Mouse (Mus musculus): ENCODE data around the gene Phf1.

DNA sequence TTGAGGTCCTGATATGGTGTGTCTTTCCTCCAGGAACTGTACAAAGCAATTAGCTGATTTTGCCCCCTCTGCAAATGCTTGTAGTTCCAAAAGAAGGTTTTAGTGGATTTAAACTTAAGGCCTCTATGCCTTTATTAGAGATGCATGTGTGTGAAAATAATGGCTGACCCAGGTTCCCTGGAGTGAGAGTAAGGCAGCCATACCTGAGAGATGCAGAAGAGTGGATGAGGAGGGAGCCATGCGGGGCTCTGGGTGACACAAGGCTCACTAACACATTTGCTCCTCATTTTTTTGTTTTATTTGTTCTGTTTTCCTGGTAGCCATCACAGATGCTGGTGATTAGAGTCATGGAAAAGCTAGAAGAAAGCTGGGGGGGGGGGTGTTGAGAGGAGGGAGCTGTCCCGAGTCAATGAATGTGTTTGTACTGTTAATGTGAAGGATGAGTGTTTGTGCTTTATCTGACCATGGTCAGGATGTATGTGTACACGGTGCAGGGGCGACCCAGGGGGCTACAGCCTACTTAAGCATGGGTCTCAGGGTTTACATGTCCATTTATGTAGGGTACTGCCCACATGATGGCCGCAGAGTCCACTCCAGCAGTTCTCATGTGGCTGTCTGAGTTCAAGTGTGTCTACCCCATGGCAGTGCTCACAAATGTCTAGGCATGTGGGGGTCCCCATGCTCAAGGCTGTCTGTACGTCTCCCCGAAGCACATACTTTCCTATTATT lies 17.9 kb downstream of the Phf1 start:
- TF ChIP-seq CTCF (IDR thresholded peaks at IDR 0.05; ENCODE audit: insufficient read depth, low read depth, low read length) (no peak), POLR2A (IDR thresholded peaks at IDR 0.05; ENCODE audit: insufficient read depth, low read depth, low read length) (no peak)
